Mouse (Mus musculus) embryonic facial prominence, embryonic 13.5 days (tissue): Measurements from ENCODE around the gene Atp8b4. TPM values are rescaled to one million over a fixed set of nuclear protein-coding genes. Genes with fewer than 3 reads are reported as not detected.
A peak's percentile ranks its signal among the peaks of the same experiment; 100 is the strongest.

Experiments used
- ATAC-seq: fragments of 200-750 bp; cut with Nextera tagmentation; 2 replicates; pipeline ENCODE4 v1.8.0; 2017; ENCODE audit warnings: low read depth; ENCODE audit not compliant: insufficient number of reproducible peaks, insufficient read depth, low FRiP score, low TSS enrichment
- H3K27ac ChIP-seq: fragments of 300-500 bp; sonication (generic); 2 replicates; pipeline ENCODE4 v1.5.1; 2015; ENCODE audit warnings: moderate library complexity, mild to moderate bottlenecking, inconsistent platforms
- H3K27me3 ChIP-seq: fragments of 300-500 bp; sonication (generic); 2 replicates; pipeline ENCODE4 v1.6.1; 2015; ENCODE audit warnings: mild to moderate bottlenecking, inconsistent platforms
- H3K36me3 ChIP-seq: fragments of 300-500 bp; sonication (generic); 2 replicates; pipeline ENCODE4 v1.6.1; 2015; ENCODE audit warnings: mild to moderate bottlenecking, inconsistent platforms
- H3K4me1 ChIP-seq: fragments of 300-500 bp; sonication (generic); 2 replicates; pipeline ENCODE4 v1.6.1; 2015; ENCODE audit warnings: inconsistent platforms
- H3K4me2 ChIP-seq: fragments of 300-500 bp; sonication (generic); 2 replicates; pipeline ENCODE4 v1.6.1; 2015; ENCODE audit warnings: moderate library complexity, mild to moderate bottlenecking, inconsistent platforms
- H3K4me3 ChIP-seq: fragments of 300-500 bp; sonication (generic); 2 replicates; pipeline ENCODE4 v1.5.1; 2015; ENCODE audit warnings: mild to moderate bottlenecking, inconsistent platforms
- H3K9ac ChIP-seq: fragments of 300-500 bp; sonication (generic); 2 replicates; pipeline ENCODE4 v1.6.1; 2015; ENCODE audit warnings: mild to moderate bottlenecking, inconsistent platforms
- H3K9me3 ChIP-seq: fragments of 300-500 bp; sonication (generic); 2 replicates; pipeline ENCODE4 v1.6.1; 2016; ENCODE audit warnings: inconsistent platforms
- WGBS: fragments of 180-500 bp; shearing (Covaris S2); methylation state at CpG from one replicate; pipeline ENCODE4 v1.1.7; 2015; ENCODE audit warnings: mixed read lengths; 5-methylcytosine and 5-hydroxymethylcytosine counted together
- polyA plus RNA-seq: library from polyadenylated mRNA; unstranded; fragments of >200 nt; fragmentation: Nextera tagmentation; extraction: Ambion mirVana; gene quantifications from 2 replicates; pipeline ENCODE4 v1.2.1, GENCODE M21; 2015

Atp8b4 gene
- polyA plus RNA-seq, 1 experiment from 2014 or later = 0.63 TPM

- H3K27me3 ChIP-seq = no peaks in the 10 kb centered on the region
- peaks cover 8% of the 10 kb centered on the region; the same call in 1 of the 2 replicates for H3K4me1 ChIP-seq
- WGBS = 60% methylated on average over 1 of the region's 1 CpGs
- H3K27ac ChIP-seq = no peak overlapping the region
- H3K4me2 ChIP-seq = no peak overlapping the region
- no peaks in the 10 kb centered on the region for H3K36me3 ChIP-seq
- H3K9me3 ChIP-seq = no peaks in the 10 kb centered on the region
- no peak for ATAC-seq
- H3K4me3 ChIP-seq = no peak overlapping the region
- no peak overlapping the region for H3K9ac ChIP-seq
Observed at GRCm38 (mm10) chr2:126311056-126311455, 189.4 kb downstream of the Atp8b4 start.

GRCm38 (mm10) chr2:126309994-126310393 is 190.5 kb downstream of the Atp8b4 start:
- no peak overlapping the region for H3K27ac ChIP-seq
- H3K9me3 ChIP-seq = no peaks in the 10 kb centered on the region
- no peak overlapping the region for H3K9ac ChIP-seq
- H3K36me3 ChIP-seq = no peaks in the 10 kb centered on the region
- WGBS = 63% methylated on average over 4 of the region's 4 CpGs
- peaks cover 8% of the 10 kb centered on the region; the same call in 1 of the 2 replicates for H3K4me1 ChIP-seq
- ATAC-seq = no peak
- H3K27me3 ChIP-seq = no peaks in the 10 kb centered on the region
- H3K4me2 ChIP-seq = no peak overlapping the region
- H3K4me3 ChIP-seq = no peak overlapping the region

- no peaks in the 10 kb centered on the region for H3K27me3 ChIP-seq
- no peak for ATAC-seq
- H3K4me3 ChIP-seq = no peak overlapping the region
- H3K9me3 ChIP-seq = no peaks in the 10 kb centered on the region
- H3K4me2 ChIP-seq = no peak overlapping the region
- no peaks in the 10 kb centered on the region for H3K36me3 ChIP-seq
- 31% methylated on average over 5 of the region's 5 CpGs for WGBS
- H3K27ac ChIP-seq = no peak overlapping the region
- H3K9ac ChIP-seq = no peak overlapping the region
- H3K4me1 ChIP-seq = peaks cover 9% of the 10 kb centered on the region
Observed at GRCm38 (mm10) chr2:126304621-126305020, 195.9 kb downstream of the Atp8b4 start.

- Histone ChIP-seq H3K4me2 (no peak overlapping the region), H3K4me1 (peaks cover 5% of the 10 kb centered on the region), H3K27ac (no peak overlapping the region), H3K9me3 (no peaks in the 10 kb centered on the region), H3K27me3 (no peaks in the 10 kb centered on the region), H3K36me3 (no peaks in the 10 kb centered on the region), H3K9ac (no peak overlapping the region), H3K4me3 (no peak overlapping the region)
- WGBS = 39% methylated on average over 3 of the region's 3 CpGs
- ATAC-seq = no peak
Observed at GRCm38 (mm10) chr2:126303226-126303625, 197.2 kb downstream of the Atp8b4 start.

- Histone ChIP-seq H3K4me3 (no peak overlapping the region), H3K4me1 (peaks cover 5% of the 10 kb centered on the region), H3K4me2 (no peak overlapping the region), H3K9ac (no peak overlapping the region), H3K27me3 (no peaks in the 10 kb centered on the region), H3K27ac (no peak overlapping the region), H3K9me3 (no peaks in the 10 kb centered on the region), H3K36me3 (no peaks in the 10 kb centered on the region)
- WGBS = 66% methylated on average over 3 of the region's 3 CpGs
- no peak for ATAC-seq
Observed at GRCm38 (mm10) chr2:126302381-126302780, 198.1 kb downstream of the Atp8b4 start.

GRCm38 (mm10) chr2:126290702-126291101 is 209.8 kb downstream of the Atp8b4 start:
- no peak for ATAC-seq
- H3K4me2 ChIP-seq = no peak overlapping the region
- no peaks in the 10 kb centered on the region for H3K9me3 ChIP-seq
- 0 out of 2 replicates have a peak, but pooled peaks cover 3% of the 10 kb centered on the region for H3K4me1 ChIP-seq
- no peaks in the 10 kb centered on the region for H3K36me3 ChIP-seq
- H3K27me3 ChIP-seq = no peaks in the 10 kb centered on the region
- H3K4me3 ChIP-seq = no peak overlapping the region
- 80% methylated on average over 7 of the region's 7 CpGs for WGBS
- H3K27ac ChIP-seq = no peak overlapping the region
- H3K9ac ChIP-seq = no peak overlapping the region

- Histone ChIP-seq H3K27me3 (no peaks in the 10 kb centered on the region), H3K27ac (no peak overlapping the region), H3K4me1 (peaks cover 7% of the 10 kb centered on the region), H3K36me3 (no peaks in the 10 kb centered on the region), H3K4me2 (no peak overlapping the region), H3K9me3 (no peaks in the 10 kb centered on the region), H3K4me3 (no peak overlapping the region), H3K9ac (no peak overlapping the region)
- no peak for ATAC-seq
- WGBS = 83% methylated on average over 5 of the region's 5 CpGs
Observed at GRCm38 (mm10) chr2:126287942-126288341, 212.5 kb downstream of the Atp8b4 start.

GRCm38 (mm10) chr2:126286420-126286819 is 214.1 kb downstream of the Atp8b4 start:
- H3K27ac ChIP-seq = peak overlapping the region; percentile 75; the same call in 1 of the 2 replicates
- peaks cover 7% of the 10 kb centered on the region for H3K4me1 ChIP-seq
- H3K4me2 ChIP-seq = no peak overlapping the region
- no peaks in the 10 kb centered on the region for H3K36me3 ChIP-seq
- no peak for ATAC-seq
- WGBS = 61% methylated on average over 7 of the region's 7 CpGs
- H3K4me3 ChIP-seq = no peak overlapping the region
- H3K9ac ChIP-seq = no peak overlapping the region
- H3K9me3 ChIP-seq = no peaks in the 10 kb centered on the region
- no peaks in the 10 kb centered on the region for H3K27me3 ChIP-seq

- 25% methylated on average over 6 of the region's 6 CpGs for WGBS
- Histone ChIP-seq H3K4me3 (no peak overlapping the region), H3K9ac (no peak overlapping the region), H3K27ac (0 out of 2 replicates have a peak overlapping the region, but pooled peaks have one; percentile 33), H3K9me3 (no peaks in the 10 kb centered on the region), H3K4me1 (peaks cover 7% of the 10 kb centered on the region), H3K36me3 (no peaks in the 10 kb centered on the region), H3K4me2 (no peak overlapping the region), H3K27me3 (no peaks in the 10 kb centered on the region)
- ATAC-seq = 0 out of 2 replicates have a peak, but pooled peaks have one; percentile 48
Observed at GRCm38 (mm10) chr2:126284071-126284470, 216.4 kb downstream of the Atp8b4 start.

GRCm38 (mm10) chr2:126283086-126283485 is 217.4 kb downstream of the Atp8b4 start:
- ATAC-seq = no peak
- Histone ChIP-seq H3K4me2 (no peak overlapping the region), H3K27me3 (no peaks in the 10 kb centered on the region), H3K4me1 (peaks cover 7% of the 10 kb centered on the region), H3K4me3 (no peak overlapping the region), H3K27ac (no peak overlapping the region), H3K9ac (no peak overlapping the region), H3K9me3 (no peaks in the 10 kb centered on the region), H3K36me3 (no peaks in the 10 kb centered on the region)
- WGBS = 71% methylated on average over 3 of the region's 3 CpGs

GRCm38 (mm10) chr2:126275511-126275910 is 225.0 kb downstream of the Atp8b4 start:
- H3K27ac ChIP-seq = no peak overlapping the region
- no peak overlapping the region for H3K4me3 ChIP-seq
- no peak overlapping the region for H3K4me2 ChIP-seq
- no peaks in the 10 kb centered on the region for H3K9me3 ChIP-seq
- H3K9ac ChIP-seq = no peak overlapping the region
- H3K36me3 ChIP-seq = no peaks in the 10 kb centered on the region
- H3K27me3 ChIP-seq = no peaks in the 10 kb centered on the region
- H3K4me1 ChIP-seq = peaks cover 14% of the 10 kb centered on the region; the same call in 1 of the 2 replicates
- 85% methylated on average over 3 of the region's 3 CpGs for WGBS
- no peak for ATAC-seq

GRCm38 (mm10) chr2:126274826-126275405 is 225.6 kb downstream of the Atp8b4 start:
- ATAC-seq = no peak
- WGBS = 72% methylated on average over 3 of the region's 3 CpGs
- H3K36me3 ChIP-seq = no peaks in the 10 kb centered on the region

More at GRCm38 (mm10) chr2:126274826-126275405, 225.6 kb downstream of the Atp8b4 start:
- Histone ChIP-seq H3K9ac (no peak overlapping the region), H3K9me3 (no peaks in the 10 kb centered on the region), H3K4me3 (no peak overlapping the region), H3K4me1 (peaks cover 14% of the 10 kb centered on the region; the same call in 1 of the 2 replicates), H3K4me2 (no peak overlapping the region), H3K27ac (peak overlapping the region; percentile 22; the same call in 1 of the 2 replicates), H3K27me3 (no peaks in the 10 kb centered on the region)
